Mouse (Mus musculus): Measurements from ENCODE around the gene Olfr1472.
"Not testable (repeated sequence)": the region's sequence is repeated elsewhere in the genome, so short reads cannot be mapped to it uniquely, and the experiment has no call there.

Olfr1472 gene

DNA sequence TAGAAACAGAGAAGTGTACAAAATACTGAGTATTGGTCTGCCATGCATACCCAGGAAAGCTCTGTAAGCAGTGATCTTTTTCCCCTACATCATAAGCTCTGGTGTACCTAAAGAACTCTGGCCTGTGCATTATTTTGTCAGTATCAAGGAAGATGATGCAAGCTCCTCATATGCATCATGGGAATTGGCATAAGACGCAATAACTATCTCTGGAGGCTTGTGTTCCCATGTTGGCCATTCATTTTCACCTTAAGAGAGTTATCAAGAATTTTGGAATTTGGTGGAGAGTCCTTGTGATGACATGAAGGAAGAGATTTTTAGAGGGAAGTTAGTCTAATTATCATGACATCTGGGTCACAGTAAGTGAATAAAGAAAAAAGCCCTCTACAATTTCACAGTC lies at the start of gene Olfr1472:
TSS of gene Olfr1472 (minus strand) at position 101 of the 400 bp plus-strand sequence.
- DNase-seq (ENCODE audit: low spot score in 2 of 2): no peak

DNA sequence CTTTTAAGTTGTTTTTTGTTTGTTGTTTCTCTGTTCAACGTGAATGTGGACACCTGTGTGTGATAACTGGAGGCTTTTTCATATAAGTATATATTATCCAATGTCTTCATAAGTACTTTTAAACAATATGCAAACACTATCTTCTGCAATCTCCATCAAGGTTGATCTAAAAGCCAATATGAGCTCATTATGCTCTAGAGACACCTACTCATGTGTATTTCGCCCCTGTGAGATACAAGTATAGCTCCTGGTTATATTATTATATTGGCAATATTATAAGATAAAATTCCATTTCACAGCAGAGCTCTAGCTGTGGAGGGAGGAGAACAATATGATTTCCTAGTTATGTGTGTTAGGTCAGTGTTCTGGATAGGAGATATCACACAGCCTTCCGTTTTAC lies 44.4 kb upstream of the Olfr1472 start, which contains the start of gene Olfr1477:
TSS of gene Olfr1477 (plus strand) at position 301 of the 400 bp plus-strand sequence.
- DNase-seq (ENCODE audit: low spot score in 2 of 2): no peak

DNA sequence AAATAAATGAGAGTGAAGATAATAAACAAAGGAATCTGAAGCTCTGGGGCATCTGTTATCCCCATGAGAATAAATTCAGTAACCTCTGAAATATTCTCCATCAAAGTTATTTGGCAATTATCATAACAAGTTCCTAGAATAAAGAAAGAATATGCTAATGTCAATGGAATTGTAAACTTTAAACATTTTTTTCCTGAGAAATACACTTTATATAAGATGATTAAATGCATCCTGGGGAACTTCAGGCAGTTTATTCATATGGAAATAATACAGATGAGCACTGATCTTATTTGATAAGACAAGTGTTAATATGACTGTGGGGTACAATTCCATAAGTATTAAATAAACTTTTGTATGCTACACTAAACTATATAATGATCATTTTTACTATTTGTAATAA lies 24.2 kb upstream of the Olfr1472 start, which contains the start of gene Olfr1475:
TSS of gene Olfr1475 (minus strand) at position 101 of the 400 bp plus-strand sequence.
- DNase-seq (ENCODE audit: low spot score in 2 of 2): no peak

DNA sequence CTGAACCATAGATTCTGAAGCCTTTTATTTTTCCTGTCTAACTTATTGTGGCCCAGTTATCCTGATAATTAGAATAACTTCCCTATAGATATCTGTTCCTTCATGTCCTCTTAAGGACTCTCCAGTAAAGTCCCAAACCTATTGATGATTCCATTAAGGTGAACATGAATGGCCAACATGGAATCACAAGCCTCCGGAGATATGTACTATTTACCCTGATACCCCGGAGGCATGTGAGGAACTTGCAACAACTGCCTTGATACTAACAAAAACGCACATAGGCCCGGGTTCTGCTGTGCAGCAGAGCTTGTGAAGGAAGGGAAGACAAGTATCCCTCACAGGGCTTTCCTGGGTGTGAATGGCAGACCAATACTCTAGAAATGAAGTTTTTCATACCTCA lies 13.4 kb upstream of the Olfr1472 start, which contains the start of gene Olfr1474:
TSS of gene Olfr1474 (plus strand) at position 301 of the 400 bp plus-strand sequence.
- DNase-seq (ENCODE audit: low spot score in 2 of 2): not testable (repeated sequence)

DNA sequence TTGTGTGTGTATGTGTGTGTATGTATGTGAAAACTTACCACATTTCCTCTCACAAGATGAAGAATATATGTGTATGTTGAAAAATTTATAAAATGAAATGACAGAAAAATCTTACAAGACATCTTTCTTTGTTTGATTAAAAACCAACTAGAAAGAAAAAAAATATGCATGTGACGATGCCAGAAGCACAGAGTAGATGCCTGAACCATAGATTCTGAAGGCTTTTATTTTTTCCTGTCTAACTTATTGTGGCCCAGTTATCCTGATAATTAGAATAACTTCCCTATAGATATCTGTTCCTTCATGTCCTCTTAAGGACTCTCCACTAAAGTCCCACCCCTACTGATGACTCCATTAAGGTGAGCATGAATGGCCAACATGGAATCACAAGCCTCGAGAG lies 12.8 kb downstream of the Olfr1472 start, which contains the start of gene Olfr1471:
TSS of gene Olfr1471 (plus strand) at position 301 of the 400 bp plus-strand sequence.
- not testable (repeated sequence) for DNase-seq (ENCODE audit: low spot score in 2 of 2)

DNA sequence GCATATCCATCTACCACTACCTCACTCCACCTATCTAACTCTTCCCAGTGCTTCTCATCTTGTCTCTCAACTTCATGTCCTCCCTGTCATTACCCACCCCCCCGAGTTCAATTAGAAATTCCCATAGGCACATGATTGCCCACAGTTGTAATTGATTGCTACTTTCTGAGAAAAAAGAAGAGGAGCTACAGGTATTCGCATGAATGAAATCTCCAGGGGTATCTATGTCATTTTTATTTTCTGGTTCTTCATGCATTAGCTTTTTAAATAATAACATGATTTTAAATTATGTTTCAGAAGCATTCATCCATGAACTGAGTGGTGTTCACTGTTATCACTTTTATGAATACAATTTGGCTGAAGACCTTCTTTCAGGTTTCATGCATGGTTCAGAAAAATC lies 48.3 kb downstream of the Olfr1472 start, which contains the start of gene Olfr1469:
TSS of gene Olfr1469 (plus strand) at position 301 of the 400 bp plus-strand sequence.
- DNase-seq (ENCODE audit: low spot score in 2 of 2): no peak

All from cerebellum, postnatal 4 days (tissue).